Mouse (Mus musculus): ENCODE data around the gene Pparg. TPM values are rescaled to one million over a fixed set of nuclear protein-coding genes. Genes with fewer than 3 reads are reported as not detected.

Gene Pparg
- polyA plus RNA-seq (2014; fragmentation: Illumina TruSeq; extraction: RNeasy Lipid Tissue Mini Kit (QIAGEN cat#74804)), result 117 TPM

DNA sequence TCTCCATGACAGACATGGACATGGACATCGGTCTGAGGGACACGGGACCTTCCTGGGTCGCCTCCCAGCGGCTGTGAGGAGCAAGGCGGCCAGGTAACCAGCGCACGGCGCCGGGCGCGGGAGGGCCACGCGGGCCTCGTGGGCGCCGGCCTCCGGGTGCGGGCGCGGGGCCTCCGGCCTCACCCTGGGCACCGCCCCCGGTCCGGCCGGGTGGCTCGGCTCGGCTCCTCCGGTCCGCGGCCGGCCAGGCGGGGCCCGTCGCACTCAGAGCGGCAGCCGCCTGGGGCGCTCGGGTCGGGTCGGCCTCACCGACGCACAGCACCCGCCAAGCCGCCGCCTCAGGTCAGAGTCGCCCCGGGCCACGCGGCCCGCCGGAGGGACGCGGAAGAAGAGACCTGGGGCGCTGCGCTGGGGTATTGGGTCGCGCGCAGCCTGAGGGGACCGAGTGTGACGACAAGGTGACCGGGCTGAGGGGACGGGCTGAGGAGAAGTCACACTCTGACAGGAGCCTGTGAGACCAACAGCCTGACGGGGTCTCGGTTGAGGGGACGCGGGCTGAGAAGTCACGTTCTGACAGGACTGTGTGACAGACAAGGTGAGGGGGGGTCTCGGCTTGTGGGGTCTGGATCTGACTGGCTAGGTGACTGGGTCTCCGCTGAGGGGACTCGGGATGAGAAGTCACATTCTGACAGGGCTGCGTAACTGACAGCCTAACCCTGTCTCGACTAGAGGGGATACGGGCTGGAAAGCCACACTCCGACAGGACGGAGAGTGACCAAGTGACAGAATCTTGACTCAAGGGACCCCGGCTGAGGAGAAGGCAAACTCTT lies at the start of gene Pparg:
TSS of gene Pparg (plus strand) at position 176 of the 830 bp plus-strand sequence.

Other genes with a start within 250 kb of the Pparg start
- gene Syn2, start 226.0 kb upstream of the Pparg start, polyA plus RNA-seq (2014; fragmentation: Illumina TruSeq; extraction: RNeasy Lipid Tissue Mini Kit (QIAGEN cat#74804)), result 2.1 TPM
- gene Gm17482, start 133.6 kb upstream of the Pparg start, polyA plus RNA-seq (2014; fragmentation: Illumina TruSeq; extraction: RNeasy Lipid Tissue Mini Kit (QIAGEN cat#74804)), result not detected
- 6.8 TPM for gene Timp4, start 108.7 kb upstream of the Pparg start, polyA plus RNA-seq (2014; fragmentation: Illumina TruSeq; extraction: RNeasy Lipid Tissue Mini Kit (QIAGEN cat#74804))
- 3.6 TPM for gene Tsen2, start 183.7 kb downstream of the Pparg start, polyA plus RNA-seq (2014; fragmentation: Illumina TruSeq; extraction: RNeasy Lipid Tissue Mini Kit (QIAGEN cat#74804))
- not detected for gene Mkrn2os, start 231.6 kb downstream of the Pparg start, polyA plus RNA-seq (2014; fragmentation: Illumina TruSeq; extraction: RNeasy Lipid Tissue Mini Kit (QIAGEN cat#74804))
- 11.4 TPM for gene Mkrn2, start 241.0 kb downstream of the Pparg start, polyA plus RNA-seq (2014; fragmentation: Illumina TruSeq; extraction: RNeasy Lipid Tissue Mini Kit (QIAGEN cat#74804))